Mouse (Mus musculus) adrenal gland, postnatal 25 days (tissue): ENCODE data around the gene Gm21852. TPM values are rescaled to one million over a fixed set of nuclear protein-coding genes. Genes with fewer than 3 reads are reported as not detected.
"Not testable (repeated sequence)": the region's sequence is repeated elsewhere in the genome, so short reads cannot be mapped to it uniquely, and the experiment has no call there.

Experiments used
- DNase-seq: peaks from one replicate; pipeline ENCODE4 v3.0.0; 2021; ENCODE audit warnings: mixed read lengths
- long read RNA-seq: library from polyadenylated mRNA; stranded (forward); transcript quantifications from one replicate; pipeline ENCODE4 v2.0.0, GENCODE M21; 2021
- microRNA-seq, 2 experiments: library from miRNA; unstranded; fragments of <30 nt; microRNA quantifications; one replicate each; pipeline ENCODE4 v1.2.0; 2021
- total RNA-seq: library from RNA; stranded (reverse); gene quantifications from 2 replicates; pipeline ENCODE4 v1.2.3, GENCODE M21; 2021

The Gm21852 gene
- not detected in 2 replicates for total RNA-seq
- long read RNA-seq: 0 reads

DNA sequence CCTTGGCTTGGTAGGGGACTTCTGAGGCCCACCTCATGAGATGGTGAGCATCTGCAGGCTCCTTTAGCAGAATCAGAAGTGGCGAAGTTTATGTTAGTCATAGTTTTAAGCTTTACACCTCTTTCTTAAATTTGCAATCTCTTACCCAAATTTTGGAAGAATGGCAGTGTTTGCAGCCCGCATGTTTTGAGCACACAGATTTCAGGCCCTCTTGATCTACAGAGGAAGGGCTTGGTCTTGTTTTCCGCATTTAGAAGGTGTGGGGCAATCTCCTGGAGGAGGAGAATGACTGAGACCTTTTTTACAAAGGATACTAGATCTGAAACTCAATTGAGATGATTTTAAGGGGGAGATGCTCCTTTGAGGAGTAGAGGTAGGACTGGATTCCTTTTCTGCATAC is at the start of gene Gm21852:
Gene Gm21852 (minus strand): TSS at position 101 of the 400 bp plus-strand sequence.
- DNase-seq: not testable (repeated sequence)

Small RNA genes within 50 kb of the gene (microRNA-seq; reads per million reads assigned to microRNA genes)
- gene Gm27466: 0 reads per million in 2 experiments
- gene Gm28018: 0 reads per million in 2 experiments

Other genes with a start within 250 kb of the Gm21852 start
- not detected in 2 replicates for gene Gm21797, start 123.8 kb upstream of the Gm21852 start, total RNA-seq
- gene Gm20795, start 152.9 kb upstream of the Gm21852 start, total RNA-seq: not detected in 2 replicates